Mouse (Mus musculus) lung, embryonic 14.5 days (tissue): ENCODE results near the gene Fhl3. TPM values are rescaled to one million over a fixed set of nuclear protein-coding genes. Genes with fewer than 3 reads are reported as not detected.

Source experiments
- ATAC-seq: fragments of 200-750 bp; cut with Nextera tagmentation; 2 replicates; pipeline ENCODE4 v1.8.0; 2017; ENCODE audit warnings: mild to moderate bottlenecking, moderate TSS enrichment, moderate library complexity; ENCODE audit not compliant: insufficient read depth
- DNase-seq: peaks from one replicate; pipeline ENCODE4 v3.0.0-alpha.2; 2015
- H3K27ac ChIP-seq: fragments of 300-500 bp; sonication (generic); 2 replicates; pipeline ENCODE4 v1.5.1; 2014; ENCODE audit warnings: low read depth, mild to moderate bottlenecking, moderate library complexity
- H3K27me3 ChIP-seq: fragments of 300-500 bp; sonication (generic); 2 replicates; pipeline ENCODE4 v1.6.1; 2014; ENCODE audit warnings: low read length, control low read depth; ENCODE audit not compliant: insufficient read depth
- H3K36me3 ChIP-seq: fragments of 300-500 bp; sonication (generic); 2 replicates; pipeline ENCODE4 v1.6.1; 2014; ENCODE audit warnings: control low read depth; ENCODE audit not compliant: insufficient read depth
- H3K4me1 ChIP-seq: fragments of 300-500 bp; sonication (generic); 2 replicates; pipeline ENCODE4 v1.6.1; 2014; ENCODE audit warnings: antibody characterized with exemption, control low read depth; ENCODE audit not compliant: insufficient read depth
- H3K4me2 ChIP-seq: fragments of 300-500 bp; sonication (generic); 2 replicates; pipeline ENCODE4 v1.6.1; 2014; ENCODE audit warnings: mild to moderate bottlenecking
- H3K4me3 ChIP-seq: fragments of 300-500 bp; sonication (generic); 2 replicates; pipeline ENCODE4 v1.5.1; 2014; ENCODE audit warnings: low read depth, low read length
- H3K9ac ChIP-seq: fragments of 300-500 bp; sonication (generic); 2 replicates; pipeline ENCODE4 v1.6.1; 2014
- H3K9me3 ChIP-seq: fragments of 300-500 bp; sonication (generic); 2 replicates; pipeline ENCODE4 v1.6.1; 2016; ENCODE audit warnings: low read depth, low read length, control low read depth
- CTCF ChIP-seq: IDR thresholded peaks from 2 replicates; pipeline ENCODE4 v1.5.1; 2016; ENCODE audit warnings: antibody characterized with exemption, low read depth
- WGBS: fragments of 180-500 bp; shearing (Covaris S2); extraction: QIAGEN DNeasy Blood & Tissue Kit; methylation state at CpG from one replicate; pipeline ENCODE4 v1.1.7; 2014; 5-methylcytosine and 5-hydroxymethylcytosine counted together
- polyA plus RNA-seq: library from polyadenylated mRNA; unstranded; fragments of >200 nt; fragmentation: Nextera tagmentation; extraction: Ambion mirVana; gene quantifications from 2 replicates; pipeline ENCODE4 v1.2.1, GENCODE M21; 2014

Fhl3 gene
- polyA plus RNA-seq, 1 experiment from 2014 or later = 13.1 TPM

- H3K36me3 ChIP-seq = peaks cover 80% of the 10 kb centered on the region
- no peak for ATAC-seq
- WGBS = 91% methylated on average over 4 of the region's 4 CpGs
- TF ChIP-seq CTCF = no peak
- H3K9ac ChIP-seq = no peak overlapping the region
- H3K4me2 ChIP-seq = no peak overlapping the region
- no peak overlapping the region for H3K27ac ChIP-seq
- no peaks in the 10 kb centered on the region for H3K4me1 ChIP-seq
- no peak for DNase-seq
- no peak overlapping the region for H3K4me3 ChIP-seq
- no peaks in the 10 kb centered on the region for H3K9me3 ChIP-seq
- H3K27me3 ChIP-seq = no peaks in the 10 kb centered on the region
Observed at GRCm38 (mm10) chr4:124719101-124719500, 18.6 kb downstream of the Fhl3 start.

DNA sequence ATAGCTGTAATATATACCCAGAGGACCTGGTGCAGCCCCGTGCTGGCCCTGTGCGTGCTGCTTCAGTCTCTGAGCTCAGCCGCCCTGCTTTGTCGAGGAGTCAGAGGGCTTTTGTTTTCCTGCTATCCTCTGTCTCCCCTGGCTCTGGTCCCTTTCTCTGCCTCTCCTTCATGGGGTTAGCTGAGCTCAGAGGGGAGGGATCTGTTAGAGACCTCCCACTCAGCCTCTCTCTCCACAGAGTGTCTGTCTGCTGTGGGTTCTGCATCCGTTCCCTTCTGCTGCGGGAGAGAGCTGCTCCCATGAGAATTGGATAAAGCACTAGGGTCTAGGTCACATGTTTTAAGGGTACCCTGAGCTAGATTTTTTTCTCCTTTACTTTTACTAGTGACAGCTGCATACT lies 25.6 kb downstream of the Fhl3 start:
- TF ChIP-seq CTCF = no peak
- ATAC-seq = no peak
- 87% methylated on average over 6 of the region's 6 CpGs for WGBS
- no peaks in the 10 kb centered on the region for H3K9me3 ChIP-seq
- no peak for DNase-seq
- H3K4me2 ChIP-seq = no peak overlapping the region
- peaks cover 97% of the 10 kb centered on the region for H3K36me3 ChIP-seq
- no peak overlapping the region for H3K27ac ChIP-seq
- H3K27me3 ChIP-seq = no peaks in the 10 kb centered on the region
- no peak overlapping the region for H3K4me3 ChIP-seq
- H3K4me1 ChIP-seq = no peaks in the 10 kb centered on the region
- no peak overlapping the region for H3K9ac ChIP-seq

DNA sequence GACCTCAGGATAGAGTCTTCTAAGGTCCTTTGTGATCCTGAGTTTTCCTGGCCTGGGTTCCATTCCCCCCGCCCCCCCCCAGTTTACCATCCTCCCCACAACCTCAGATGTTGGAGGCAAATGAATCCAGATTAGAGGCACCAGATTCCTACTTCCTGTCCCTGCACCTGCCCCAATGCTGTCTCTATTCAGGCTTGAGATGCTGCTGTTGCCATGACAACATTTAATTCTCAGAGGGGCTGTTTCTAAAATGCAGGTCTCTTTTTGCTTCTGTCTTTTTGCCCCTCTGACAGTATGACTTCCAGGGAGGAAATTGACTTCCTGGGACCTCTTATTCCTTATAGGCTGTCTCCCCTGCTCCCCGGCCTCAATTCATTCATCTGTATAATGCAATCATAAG lies 36.5 kb downstream of the Fhl3 start:
- 65% methylated on average over 2 of the region's 2 CpGs for WGBS
- TF ChIP-seq CTCF = no peak
- ATAC-seq = no peak
- DNase-seq = no peak
- no peaks in the 10 kb centered on the region for H3K9me3 ChIP-seq
- H3K4me3 ChIP-seq = no peak overlapping the region
- H3K27ac ChIP-seq = no peak overlapping the region
- H3K4me1 ChIP-seq = no peaks in the 10 kb centered on the region
- H3K4me2 ChIP-seq = no peak overlapping the region
- no peaks in the 10 kb centered on the region for H3K27me3 ChIP-seq
- peaks cover 18% of the 10 kb centered on the region for H3K36me3 ChIP-seq
- no peak overlapping the region for H3K9ac ChIP-seq

DNA sequence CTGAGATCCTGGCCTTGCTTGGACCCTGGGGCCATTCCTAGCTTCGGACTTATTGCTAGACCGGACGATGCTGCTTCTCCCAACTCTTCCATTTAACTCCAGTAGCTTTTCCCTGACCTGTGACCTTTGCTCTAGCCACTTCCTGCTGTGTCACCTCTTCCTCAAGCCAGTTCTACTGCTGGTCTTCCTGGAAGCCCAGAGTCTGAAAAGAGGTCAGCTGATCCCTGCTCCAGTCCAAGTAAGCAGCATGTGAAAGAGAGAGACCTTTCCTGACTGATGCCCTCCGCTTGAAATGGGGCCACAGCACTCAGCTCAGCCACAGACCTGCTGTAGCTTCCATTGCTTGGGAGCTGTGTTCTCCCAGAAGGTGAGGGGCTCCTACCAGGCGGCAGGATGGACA lies 37.0 kb downstream of the Fhl3 start:
- Histone ChIP-seq H3K27me3 (no peaks in the 10 kb centered on the region), H3K4me2 (no peak overlapping the region), H3K27ac (no peak overlapping the region), H3K36me3 (peaks cover 12% of the 10 kb centered on the region), H3K9me3 (no peaks in the 10 kb centered on the region), H3K4me1 (no peaks in the 10 kb centered on the region), H3K9ac (no peak overlapping the region), H3K4me3 (no peak overlapping the region)
- DNase-seq (no peak), ATAC-seq (no peak)
- WGBS = 78% methylated on average over 5 of the region's 5 CpGs
- no peak for TF ChIP-seq CTCF

DNA sequence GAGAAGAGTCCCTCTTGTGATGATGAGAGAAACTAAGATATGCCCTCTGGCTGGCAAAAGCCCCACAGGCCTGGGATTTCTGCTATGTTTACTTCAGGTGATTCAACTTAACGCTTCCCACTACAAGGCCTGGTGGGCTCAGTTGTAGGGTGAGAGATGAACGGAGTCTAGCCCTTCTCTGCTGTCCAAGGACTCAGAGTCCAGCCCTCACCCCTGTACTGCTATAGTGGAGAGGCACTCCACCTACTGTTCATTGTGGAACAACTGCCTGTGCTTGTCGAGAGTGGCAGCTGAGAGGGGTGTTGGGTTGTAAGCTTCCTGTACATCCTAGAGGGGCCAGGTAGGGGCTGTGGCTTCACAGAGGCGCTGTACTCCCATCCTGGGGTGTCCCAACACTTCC lies 37.5 kb downstream of the Fhl3 start:
- H3K9me3 ChIP-seq = no peaks in the 10 kb centered on the region
- no peak overlapping the region for H3K4me3 ChIP-seq
- H3K4me1 ChIP-seq = no peaks in the 10 kb centered on the region
- ATAC-seq = no peak
- no peak overlapping the region for H3K9ac ChIP-seq
- no peak for DNase-seq
- no peak for TF ChIP-seq CTCF
- H3K27me3 ChIP-seq = no peaks in the 10 kb centered on the region
- H3K27ac ChIP-seq = no peak overlapping the region
- 50% methylated on average over 4 of the region's 4 CpGs for WGBS
- no peak overlapping the region for H3K4me2 ChIP-seq
- peaks cover 7% of the 10 kb centered on the region for H3K36me3 ChIP-seq

- no peak for ATAC-seq
- H3K9ac ChIP-seq = no peak overlapping the region
- WGBS = 63% methylated on average over 1 of the region's 1 CpGs
- no peaks in the 10 kb centered on the region for H3K4me1 ChIP-seq
- H3K4me2 ChIP-seq = no peak overlapping the region
- peaks cover under 1% of the 10 kb centered on the region; the same call in 1 of the 2 replicates for H3K36me3 ChIP-seq
- H3K27ac ChIP-seq = no peak overlapping the region
- no peaks in the 10 kb centered on the region for H3K9me3 ChIP-seq
- DNase-seq = no peak
- H3K27me3 ChIP-seq = no peaks in the 10 kb centered on the region
- TF ChIP-seq CTCF = no peak
- H3K4me3 ChIP-seq = no peak overlapping the region
Observed at GRCm38 (mm10) chr4:124738783-124739182, 38.3 kb downstream of the Fhl3 start.

DNA sequence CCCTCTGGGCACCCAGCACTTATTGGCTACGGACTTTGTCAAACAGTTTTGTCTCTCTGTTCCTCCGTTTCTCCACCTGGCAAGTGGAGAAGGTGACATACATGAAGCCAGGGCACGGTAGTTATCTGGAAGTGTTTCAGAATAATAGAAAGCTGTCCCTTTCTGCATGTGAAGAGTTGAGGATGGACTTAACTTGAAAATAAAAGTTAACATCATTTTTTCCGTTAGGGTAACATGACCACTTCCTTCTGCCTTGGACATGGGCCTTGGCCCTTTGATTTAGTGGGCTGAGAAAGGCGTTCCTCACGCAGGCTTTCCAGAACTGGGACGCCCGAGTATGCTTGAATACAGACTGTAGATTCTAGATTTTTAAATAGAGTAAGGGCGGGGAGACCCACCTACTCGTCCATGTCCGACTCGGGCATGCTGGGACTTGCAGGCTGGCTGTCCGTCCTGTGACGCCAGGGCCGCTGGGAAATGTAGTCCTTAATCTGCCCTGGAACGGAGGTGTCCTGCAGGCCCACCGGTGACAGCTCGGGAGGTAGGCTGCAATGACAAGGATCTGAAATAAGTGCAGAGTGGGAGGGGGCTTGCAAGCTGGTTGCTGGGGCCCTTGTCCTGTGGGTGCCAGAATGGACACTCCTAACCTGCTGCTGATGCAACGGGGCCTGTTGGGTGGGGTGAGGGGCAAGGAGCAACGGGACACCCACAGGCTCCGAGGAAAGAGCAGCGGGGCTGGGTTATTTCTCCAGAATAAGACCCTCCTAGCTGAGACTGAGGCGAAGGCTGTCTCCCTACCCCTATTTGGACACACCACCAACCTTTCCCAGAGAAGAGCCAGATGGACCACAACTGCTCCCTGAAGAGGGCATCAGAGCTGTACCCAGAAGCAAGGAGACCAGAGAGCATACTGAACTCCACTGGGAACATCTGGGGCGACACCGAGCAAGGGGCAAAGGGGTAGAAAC lies 41.2 kb downstream of the Fhl3 start, which contains the start of gene Inpp5b:
Inpp5b (plus strand) TSS at position 475 of the 968 bp plus-strand sequence.
- Histone ChIP-seq H3K36me3 (no peaks in the 10 kb centered on the region), H3K4me3 (peak within 1 kb of the TSS; percentile 56), H3K4me2 (peak within 1 kb of the TSS; percentile 71), H3K9ac (peak within 1 kb of the TSS; percentile 67), H3K27me3 (no peaks in the 10 kb centered on the region), H3K9me3 (no peaks in the 10 kb centered on the region), H3K27ac (0 out of 2 replicates have a peak within 1 kb of the TSS, but pooled peaks have one; percentile 47), H3K4me1 (no peaks in the 10 kb centered on the region)
- TF ChIP-seq CTCF = 0 out of 2 replicates have a peak, but pooled peaks have one; percentile 17
- peak; percentile 94 for ATAC-seq
- 14% methylated on average over 25 of the region's 25 CpGs for WGBS
- DNase-seq = peak; percentile 87
